Mouse (Mus musculus): ENCODE data around the gene Theg.

Gene Theg

DNA sequence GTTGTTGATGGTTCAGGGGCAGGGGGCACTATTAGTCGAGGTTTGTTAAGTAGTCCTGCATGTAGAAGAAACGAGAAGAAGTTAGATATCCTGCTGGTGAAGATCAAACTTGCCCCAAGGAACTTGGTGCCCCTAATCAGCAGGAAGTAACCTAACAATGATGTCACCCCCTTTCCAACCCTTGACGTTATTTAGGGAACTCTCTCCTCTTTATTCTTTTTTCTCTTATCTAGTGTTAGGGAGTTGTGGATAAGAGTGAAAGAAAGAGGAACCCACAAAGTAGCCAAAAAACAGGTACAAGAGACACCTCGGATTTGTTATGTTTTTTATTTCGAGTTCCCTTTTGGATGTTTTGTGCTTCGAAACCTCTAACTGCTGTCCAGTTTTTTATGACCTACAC lies 7.0 kb upstream of the Theg start:
- DNase-seq (ENCODE audit: low spot score), result no peak

DNA sequence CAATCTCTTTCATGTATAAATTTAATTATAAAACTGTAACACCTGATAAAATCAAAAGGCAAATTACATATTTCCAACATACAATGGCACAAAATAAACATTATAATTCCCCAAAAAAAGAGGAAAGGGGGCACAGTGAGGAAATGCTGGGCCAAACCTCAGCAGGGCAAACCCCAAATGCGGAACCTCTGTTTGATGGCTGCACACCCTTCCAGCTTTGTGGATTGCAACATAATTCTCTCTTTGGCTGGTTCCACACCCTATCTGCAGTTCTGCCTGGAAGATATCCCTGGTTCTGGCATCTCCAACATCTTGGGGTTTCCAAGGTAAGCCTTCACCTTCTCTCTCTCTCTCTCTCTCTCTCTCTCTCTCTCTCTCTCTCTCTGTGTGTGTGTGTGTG lies 3.6 kb upstream of the Theg start:
- no peak for DNase-seq (ENCODE audit: low spot score)

GRCm38 (mm10) chr10:79587752-79588126 lies 608 bp upstream of the Theg start:
- no peak for DNase-seq (ENCODE audit: low spot score)

- no peak for DNase-seq (ENCODE audit: low spot score)
Measured at GRCm38 (mm10) chr10:79586243-79586642, 888 bp downstream of the Theg start.

DNA sequence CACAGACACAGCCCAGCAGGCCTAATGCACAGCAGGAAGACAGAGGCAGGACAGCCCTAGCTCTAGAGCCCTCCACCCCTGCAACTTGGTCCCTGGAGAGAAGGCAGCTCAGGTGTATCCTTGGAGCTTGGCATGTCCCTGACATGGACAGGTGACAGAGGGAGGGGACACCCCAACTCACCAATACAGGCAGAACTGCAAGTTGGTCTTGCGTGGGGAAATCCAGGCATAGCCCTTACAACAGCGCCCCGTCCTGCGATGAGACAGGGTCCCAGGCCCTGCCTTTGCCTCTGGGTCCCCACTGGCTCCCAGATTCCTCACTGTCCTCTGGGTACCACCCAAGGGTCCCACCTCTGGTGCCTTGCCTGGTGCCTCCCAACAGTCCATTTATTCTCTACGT lies 1.4 kb downstream of the Theg start:
- DNase-seq (ENCODE audit: low spot score), result no peak

- DNase-seq (ENCODE audit: low spot score), result no peak
Measured at GRCm38 (mm10) chr10:79585136-79585535, 2.0 kb downstream of the Theg start.

DNA sequence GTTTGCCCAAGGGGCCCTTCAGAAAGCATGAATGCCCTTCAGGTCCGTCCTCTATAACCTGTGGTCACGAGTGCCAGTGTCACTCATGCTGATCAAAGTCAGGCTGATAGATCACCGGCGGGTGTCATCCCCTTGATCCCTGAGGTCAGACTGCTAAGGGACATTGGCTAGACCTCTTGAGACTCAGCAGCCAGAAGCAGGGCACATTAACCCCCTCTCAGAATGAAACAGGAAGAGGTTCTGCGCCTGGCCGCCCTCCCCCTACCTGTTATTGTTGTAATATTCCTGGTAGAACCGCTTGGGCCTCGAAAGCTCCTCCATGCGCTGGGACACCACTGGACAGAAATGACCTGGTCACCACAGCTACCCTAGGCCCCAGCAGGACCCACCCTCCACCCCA lies 2.7 kb downstream of the Theg start:
- DNase-seq (ENCODE audit: low spot score), result no peak

- no peak for DNase-seq (ENCODE audit: low spot score)
Measured at GRCm38 (mm10) chr10:79584021-79584420, 3.1 kb downstream of the Theg start.

- no peak for DNase-seq (ENCODE audit: low spot score)
Measured at GRCm38 (mm10) chr10:79581501-79581900, 5.6 kb downstream of the Theg start.

DNA sequence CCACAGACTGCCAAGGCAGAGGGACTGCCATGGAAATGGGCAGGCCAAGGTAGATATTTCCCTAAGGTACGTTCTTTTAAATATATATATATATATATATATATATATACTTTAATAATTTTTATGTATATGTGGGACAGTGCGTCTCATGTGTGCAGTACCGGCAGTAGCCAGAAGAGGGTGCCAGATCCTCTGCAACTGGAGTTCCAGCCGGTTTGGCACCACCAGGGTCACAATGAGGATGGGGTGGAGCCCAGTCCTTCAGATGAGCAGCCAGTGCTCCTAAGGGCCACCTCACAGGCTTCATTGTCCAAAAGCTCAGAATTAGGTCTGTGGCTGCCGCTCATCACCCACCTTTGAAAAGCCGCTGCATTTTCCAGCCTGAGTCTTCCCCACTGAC lies 6.3 kb downstream of the Theg start:
- DNase-seq (ENCODE audit: low spot score), result no peak

GRCm38 (mm10) chr10:79580356-79580755 lies 6.8 kb downstream of the Theg start:
- DNase-seq (ENCODE audit: low spot score), result no peak

- no peak for DNase-seq (ENCODE audit: low spot score)
Measured at GRCm38 (mm10) chr10:79579781-79580180, 7.3 kb downstream of the Theg start.

DNA sequence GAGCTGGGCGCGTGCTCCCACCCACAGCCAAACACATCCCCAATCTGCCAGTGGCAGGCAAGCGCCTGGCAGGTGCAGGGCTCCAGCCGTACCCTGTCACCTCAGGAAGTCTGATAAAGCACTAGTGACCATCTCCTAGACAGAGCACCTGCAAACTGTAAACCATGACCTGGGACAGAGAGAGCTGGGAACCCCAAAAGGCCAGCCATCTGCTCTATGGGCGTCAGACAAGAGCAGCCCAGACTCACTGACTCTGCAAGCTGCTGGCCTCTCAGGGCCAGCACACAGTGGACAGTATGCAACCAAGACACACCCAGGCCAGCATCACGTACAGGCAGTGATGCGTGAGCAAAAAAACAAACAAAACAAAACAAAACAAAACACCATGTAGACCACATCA lies 8.2 kb downstream of the Theg start:
- no peak for DNase-seq (ENCODE audit: low spot score)

DNA sequence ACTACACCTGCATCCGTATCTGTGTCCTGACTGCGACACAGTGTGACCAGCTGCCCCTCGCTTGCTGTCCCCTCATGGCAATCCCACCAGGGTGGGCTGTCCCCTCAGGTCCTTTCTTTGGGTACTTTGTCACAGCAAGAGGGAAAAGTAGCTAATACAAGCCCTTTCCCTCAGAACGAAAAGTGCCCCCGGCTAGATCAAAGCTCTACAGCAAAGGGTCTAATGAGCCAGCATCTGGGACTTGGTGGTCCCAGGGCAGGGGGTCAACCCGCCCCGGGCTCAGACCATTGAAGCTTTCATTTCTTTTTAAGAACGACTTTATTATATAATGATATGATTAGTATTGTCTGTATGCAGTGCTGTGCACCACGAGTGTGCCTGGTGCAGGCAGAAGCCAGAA lies 8.9 kb downstream of the Theg start:
- DNase-seq (ENCODE audit: low spot score), result no peak

DNA sequence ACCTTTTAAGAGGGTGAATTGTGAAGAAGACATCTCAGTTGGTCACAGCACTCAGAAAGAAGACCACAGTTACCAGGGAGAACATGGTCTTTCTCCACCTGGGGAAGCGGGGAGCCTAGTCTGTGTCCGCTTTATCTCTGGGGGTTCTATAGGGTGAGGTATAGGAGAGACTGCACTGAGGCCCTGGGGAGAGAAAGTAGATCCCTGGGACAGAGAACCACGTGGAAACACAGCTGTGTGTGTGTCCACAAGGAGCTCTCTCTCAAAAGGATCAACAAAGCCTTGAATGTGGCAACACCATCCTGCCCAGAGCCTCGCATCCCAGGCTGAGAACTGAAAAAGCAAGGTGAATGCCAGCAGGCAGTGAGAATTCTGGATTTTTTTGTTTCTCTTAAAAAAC lies 9.8 kb downstream of the Theg start:
- no peak for DNase-seq (ENCODE audit: low spot score)

GRCm38 (mm10) chr10:79575754-79576153 lies 11.4 kb downstream of the Theg start:
- no peak for DNase-seq (ENCODE audit: low spot score)

DNA sequence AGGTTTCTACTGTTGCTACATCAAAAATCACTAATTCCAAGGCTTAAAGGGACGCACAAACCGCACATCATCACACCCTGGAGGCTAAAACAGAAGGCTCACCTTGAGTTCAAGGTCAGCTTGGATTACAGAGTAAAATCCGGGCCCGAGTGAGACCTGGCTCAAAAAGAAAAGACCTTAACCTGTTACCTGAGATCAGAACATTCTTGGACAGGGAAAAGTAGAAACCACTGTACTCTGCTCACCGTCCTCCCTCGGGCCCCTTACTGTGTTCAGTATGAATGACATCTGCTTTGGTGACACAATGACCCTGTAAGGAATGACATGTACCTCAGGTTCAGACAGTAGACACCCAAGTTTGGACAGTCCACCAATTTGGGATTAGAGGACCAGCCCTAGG lies 12.3 kb downstream of the Theg start:
- no peak for DNase-seq (ENCODE audit: low spot score)

DNA sequence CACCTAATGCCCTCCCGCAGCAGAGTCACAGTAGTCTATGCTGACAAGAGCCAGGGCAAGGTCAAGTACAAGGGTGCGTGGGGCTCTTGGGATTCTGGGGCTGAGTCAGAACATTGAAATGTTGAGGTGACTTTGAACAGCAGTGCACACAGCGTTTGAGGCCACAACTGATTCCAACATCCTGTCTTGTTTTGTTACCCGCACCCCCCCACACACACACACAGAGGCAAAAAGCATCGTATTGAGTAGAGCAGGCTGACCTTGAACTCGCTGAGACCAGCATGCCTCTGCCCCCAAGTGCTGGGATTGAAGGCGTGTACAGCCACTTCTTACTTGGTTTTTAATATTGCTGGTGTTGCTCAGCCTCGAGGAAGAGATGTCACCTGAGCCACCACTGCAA lies 12.8 kb downstream of the Theg start:
- DNase-seq (ENCODE audit: low spot score), result no peak

- DNase-seq (ENCODE audit: low spot score), result no peak
Measured at GRCm38 (mm10) chr10:79573611-79574010, 13.5 kb downstream of the Theg start.

GRCm38 (mm10) chr10:79571314-79571713 lies 15.8 kb downstream of the Theg start:
- DNase-seq (ENCODE audit: low spot score), result no peak

- DNase-seq (ENCODE audit: low spot score), result no peak
Measured at GRCm38 (mm10) chr10:79569921-79570320, 17.2 kb downstream of the Theg start.

DNA sequence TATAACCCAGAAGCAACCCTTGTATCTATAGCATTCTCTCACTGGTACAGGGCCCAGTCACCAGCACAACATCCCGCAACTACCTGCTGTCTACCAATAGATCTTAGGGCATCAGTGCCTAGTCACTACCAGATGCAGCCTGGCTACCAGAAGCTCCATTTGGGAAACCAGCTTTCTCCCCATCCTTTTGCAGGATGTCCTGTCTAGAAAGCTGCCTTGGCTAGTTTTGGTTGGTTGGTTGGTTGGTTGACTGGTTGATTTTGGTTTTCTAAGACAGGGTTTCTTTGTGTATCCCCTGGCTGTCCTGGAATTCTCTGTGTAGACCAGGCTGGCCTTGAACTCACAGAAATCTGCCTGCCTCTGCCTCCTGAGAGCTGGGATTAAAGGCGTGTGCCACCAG lies 27.4 kb downstream of the Theg start:
- no peak for DNase-seq (ENCODE audit: low spot score)

DNA sequence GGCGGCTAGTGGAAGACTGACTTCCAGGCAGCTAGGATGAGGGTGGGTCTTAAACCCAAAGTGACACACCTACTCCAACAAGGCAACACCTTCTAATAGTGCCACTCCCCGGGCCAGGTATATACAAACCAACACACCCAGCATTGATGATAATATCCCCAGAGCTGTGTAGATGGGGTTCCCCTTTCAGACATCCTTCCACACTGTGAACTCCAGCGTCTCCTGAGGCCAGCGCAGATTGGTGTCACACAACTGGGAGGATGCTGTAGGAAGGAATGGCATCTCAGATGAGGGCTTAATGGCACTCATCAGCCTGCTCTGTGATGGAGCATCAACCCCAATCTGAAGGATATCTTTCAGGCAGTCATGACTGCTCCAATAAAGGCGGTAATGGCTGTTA lies 29.6 kb downstream of the Theg start:
- DNase-seq (ENCODE audit: low spot score), result no peak

DNA sequence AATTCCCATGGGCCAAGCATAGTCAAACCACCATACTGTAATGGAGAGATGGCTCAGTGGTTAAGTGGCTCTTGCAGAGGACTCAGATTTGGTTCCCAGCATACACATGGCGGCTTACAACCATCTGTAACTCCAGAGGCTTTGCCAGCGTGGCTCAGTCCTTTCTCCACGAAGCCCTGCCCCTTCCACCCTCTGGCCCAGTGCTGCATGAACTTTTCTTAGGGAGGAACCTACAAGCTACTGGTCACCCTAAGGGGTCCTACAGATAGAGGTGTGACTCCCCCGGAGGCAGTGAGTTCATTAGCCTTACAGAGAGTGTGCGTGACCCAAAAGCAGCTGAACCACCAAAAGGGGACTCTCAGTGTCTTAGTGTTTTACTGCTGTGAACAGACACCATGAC lies 30.2 kb downstream of the Theg start:
- DNase-seq (ENCODE audit: low spot score), result no peak

- no peak for DNase-seq (ENCODE audit: low spot score)
Measured at GRCm38 (mm10) chr10:79555238-79555724, 31.9 kb downstream of the Theg start.

Data from ovary, postnatal 10 days (tissue).